Comparison of ENCODE assay signal across 16 mouse cellular contexts in the genomic region with DNA sequence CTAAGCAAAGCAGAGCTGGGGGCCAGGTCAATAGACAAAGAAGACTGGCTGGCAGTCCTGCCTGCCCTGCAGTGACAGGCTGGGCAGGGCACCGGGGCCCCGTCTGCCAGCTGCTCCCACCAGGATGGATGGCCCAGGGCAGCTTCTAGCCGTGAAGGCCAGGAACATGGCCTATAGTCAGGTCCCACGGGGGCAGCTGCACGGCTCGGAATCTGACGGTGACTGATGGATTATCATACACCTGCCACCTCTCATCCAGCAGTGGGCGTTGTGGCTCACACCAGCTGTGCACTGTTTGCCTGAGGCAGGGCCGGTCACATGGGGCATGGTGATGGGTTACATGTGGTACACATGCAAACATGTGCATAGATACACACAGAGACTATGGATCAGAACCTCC.
A peak's percentile ranks its signal among the peaks of the same experiment; 100 is the strongest.
DNase-seq lines count a peak whose midpoint lies in the region; ATAC-seq and TF ChIP-seq lines count a peak whose summit lies in the region.
"Had no signal": no experiment of that assay in that cellular context is flagged by ENCODE, and none has a peak within 500 bp of the region (broad histone marks: within the 10 kb centered on the region; RNA-seq: fewer than 3 reads in every experiment).

No protein-coding gene starts in this region.

- 0 out of 2 replicates have a peak, but pooled peaks have one; percentile 2 for TF ChIP-seq CTCF in kidney, adult 2 months (conservative IDR thresholded peaks at IDR 0.05; ENCODE audit: insufficient read depth, insufficient read length, low read depth, low read length)
- TF ChIP-seq CTCF in midbrain, postnatal 0 days (IDR thresholded peaks at IDR 0.05) = no peak
- no peak for TF ChIP-seq CTCF in layer of hippocampus, adult 2 months (conservative IDR thresholded peaks at IDR 0.05)

- H3K9ac ChIP-seq in kidney, embryonic 14.5 days (ENCODE audit: low read depth, low read length) = no peak overlapping the region
- H3K9ac ChIP-seq in midbrain, embryonic 12.5 days (replicated peaks) = no peak overlapping the region
- H3K9ac ChIP-seq in midbrain, postnatal 0 days (replicated peaks; ENCODE audit: low read length, poor library complexity, severe bottlenecking) = no peak overlapping the region
- H3K9ac ChIP-seq in hindbrain, embryonic 15.5 days = no peak overlapping the region
- no peak overlapping the region for H3K9ac ChIP-seq in midbrain, embryonic 14.5 days (replicated peaks; ENCODE audit: low read length)
- H3K9ac ChIP-seq: embryonic facial prominence, embryonic 12.5 days; limb, embryonic 12.5 days had no signal

- no peaks in the 10 kb centered on the region for H3K36me3 ChIP-seq in kidney, adult 2 months (ENCODE audit: control insufficient read depth, insufficient read depth, low read length)
- peaks cover 3% of the 10 kb centered on the region; the same call in 1 of the 2 replicates for H3K36me3 ChIP-seq in kidney, embryonic 14.5 days (ENCODE audit: control insufficient read depth, insufficient read depth, low read length)
- no peaks in the 10 kb centered on the region for H3K36me3 ChIP-seq in midbrain, embryonic 12.5 days
- no peaks in the 10 kb centered on the region for H3K36me3 ChIP-seq in midbrain, postnatal 0 days (ENCODE audit: insufficient read depth, low read length)
- no peaks in the 10 kb centered on the region for H3K36me3 ChIP-seq in hindbrain, embryonic 15.5 days
- H3K36me3 ChIP-seq in midbrain, embryonic 14.5 days (ENCODE audit: control insufficient read depth, insufficient read depth, low read length) = no peaks in the 10 kb centered on the region
- H3K36me3 ChIP-seq: embryonic facial prominence, embryonic 12.5 days; limb, embryonic 12.5 days had no signal

- no peak overlapping the region for H3K4me3 ChIP-seq in kidney, adult 2 months (ENCODE audit: insufficient read depth, low read depth, low read length)
- no peak overlapping the region for H3K4me3 ChIP-seq in kidney, embryonic 14.5 days (ENCODE audit: low read length)
- no peak overlapping the region for H3K4me3 ChIP-seq in midbrain, embryonic 12.5 days
- no peak overlapping the region for H3K4me3 ChIP-seq in midbrain, postnatal 0 days (ENCODE audit: low read depth, low read length)
- no peak overlapping the region for H3K4me3 ChIP-seq in hindbrain, embryonic 15.5 days
- H3K4me3 ChIP-seq in midbrain, embryonic 14.5 days (replicated peaks; ENCODE audit: low read depth, low read length) = no peak overlapping the region
- H3K4me3 ChIP-seq in layer of hippocampus, adult 2 months = no peak overlapping the region
- H3K4me3 ChIP-seq: embryonic facial prominence, embryonic 12.5 days; gastrocnemius, adult 2 months; limb, embryonic 12.5 days had no signal

- H3K4me1 ChIP-seq in kidney, adult 2 months (ENCODE audit: control insufficient read depth, insufficient read depth, low read length) = no peaks in the 10 kb centered on the region
- H3K4me1 ChIP-seq in kidney, embryonic 14.5 days (ENCODE audit: control insufficient read depth, insufficient read depth, low read length) = peaks cover 38% of the 10 kb centered on the region
- peaks cover 57% of the 10 kb centered on the region for H3K4me1 ChIP-seq in midbrain, embryonic 12.5 days
- H3K4me1 ChIP-seq in midbrain, postnatal 0 days (ENCODE audit: insufficient read depth, low read length) = peaks cover 16% of the 10 kb centered on the region
- peaks cover 52% of the 10 kb centered on the region for H3K4me1 ChIP-seq in hindbrain, embryonic 15.5 days (replicated peaks)
- H3K4me1 ChIP-seq in midbrain, embryonic 14.5 days (ENCODE audit: control insufficient read depth, insufficient read depth, low read length) = peaks cover 45% of the 10 kb centered on the region

- DNase-seq in kidney, adult 2 months = no peak
- DNase-seq in midbrain, postnatal 0 days (ENCODE audit: low spot score) = no peak
- DNase-seq in midbrain, embryonic 14.5 days = peak; percentile 51
- no peak for DNase-seq in layer of hippocampus, adult 2 months (ENCODE audit: low spot score in 2 of 2)
- DNase-seq in right cerebral cortex, postnatal 10 days (ENCODE audit: low spot score in 2 of 2) = no peak
- DNase-seq: adrenal gland, postnatal 10 days; B cell, adult 2 months; gastrocnemius, adult 2 months; heart, postnatal 4 days; kidney, postnatal 10 days had no signal

- H3K27ac ChIP-seq in kidney, adult 2 months (ENCODE audit: insufficient read depth, low read depth, low read length) = no peak overlapping the region
- H3K27ac ChIP-seq in kidney, embryonic 14.5 days (ENCODE audit: low read depth, low read length) = no peak overlapping the region
- no peak overlapping the region for H3K27ac ChIP-seq in midbrain, embryonic 12.5 days (replicated peaks)
- H3K27ac ChIP-seq in midbrain, postnatal 0 days (ENCODE audit: low read depth, low read length) = no peak overlapping the region
- no peak overlapping the region for H3K27ac ChIP-seq in hindbrain, embryonic 15.5 days (replicated peaks)
- no peak overlapping the region; the same call in 1 of the 2 replicates for H3K27ac ChIP-seq in midbrain, embryonic 14.5 days (replicated peaks; ENCODE audit: low read depth, low read length)
- H3K27ac ChIP-seq in layer of hippocampus, adult 2 months = no peak overlapping the region
- H3K27ac ChIP-seq: embryonic facial prominence, embryonic 12.5 days; gastrocnemius, adult 2 months; limb, embryonic 12.5 days had no signal

- no peak overlapping the region for H3K4me2 ChIP-seq in kidney, embryonic 14.5 days (replicated peaks; ENCODE audit: low read depth, low read length)
- H3K4me2 ChIP-seq in midbrain, embryonic 12.5 days (replicated peaks) = no peak overlapping the region
- H3K4me2 ChIP-seq in midbrain, postnatal 0 days (ENCODE audit: low read depth, low read length, poor library complexity, severe bottlenecking) = no peak overlapping the region
- no peak overlapping the region for H3K4me2 ChIP-seq in hindbrain, embryonic 15.5 days
- H3K4me2 ChIP-seq in midbrain, embryonic 14.5 days (ENCODE audit: low read length) = no peak overlapping the region
- H3K4me2 ChIP-seq: embryonic facial prominence, embryonic 12.5 days; limb, embryonic 12.5 days had no signal

- WGBS in kidney, adult 2 months = 67% methylated on average over 9 of the region's 9 CpGs
- WGBS in kidney, embryonic 14.5 days = 41% methylated on average over 9 of the region's 9 CpGs
- 50% methylated on average over 9 of the region's 9 CpGs for WGBS in midbrain, embryonic 12.5 days
- WGBS in midbrain, postnatal 0 days = 41% methylated on average over 9 of the region's 9 CpGs
- 28% methylated on average over 9 of the region's 9 CpGs for WGBS in hindbrain, embryonic 15.5 days
- WGBS in midbrain, embryonic 14.5 days = 41% methylated on average over 9 of the region's 9 CpGs

- no peaks in the 10 kb centered on the region for H3K27me3 ChIP-seq in kidney, adult 2 months (replicated peaks; ENCODE audit: control insufficient read depth, insufficient read depth, low read length)
- H3K27me3 ChIP-seq in kidney, embryonic 14.5 days (ENCODE audit: control insufficient read depth, insufficient read depth, low read length) = no peaks in the 10 kb centered on the region
- no peaks in the 10 kb centered on the region for H3K27me3 ChIP-seq in midbrain, embryonic 12.5 days
- no peaks in the 10 kb centered on the region for H3K27me3 ChIP-seq in midbrain, postnatal 0 days (ENCODE audit: insufficient read depth, low read length)
- no peaks in the 10 kb centered on the region for H3K27me3 ChIP-seq in hindbrain, embryonic 15.5 days
- no peaks in the 10 kb centered on the region for H3K27me3 ChIP-seq in midbrain, embryonic 14.5 days (ENCODE audit: control insufficient read depth, insufficient read depth, low read length)
- H3K27me3 ChIP-seq: embryonic facial prominence, embryonic 12.5 days; limb, embryonic 12.5 days had no signal

- ATAC-seq in kidney, embryonic 14.5 days (ENCODE audit: low FRiP score, low TSS enrichment) = no peak
- ATAC-seq in midbrain, embryonic 12.5 days (ENCODE audit: low FRiP score, low read depth) = peak; percentile 62
- ATAC-seq in midbrain, postnatal 0 days (ENCODE audit: low FRiP score) = no peak
- peak; percentile 13; the same call in 1 of the 2 replicates for ATAC-seq in hindbrain, embryonic 15.5 days (ENCODE audit: low FRiP score, low read depth)
- 0 out of 2 replicates have a peak, but pooled peaks have one; percentile 35 for ATAC-seq in midbrain, embryonic 14.5 days (ENCODE audit: low FRiP score, low TSS enrichment)
- ATAC-seq: forebrain, embryonic 14.5 days had no signal

- no peaks in the 10 kb centered on the region for H3K9me3 ChIP-seq in kidney, embryonic 14.5 days (ENCODE audit: control insufficient read depth, low read length)
- H3K9me3 ChIP-seq in midbrain, embryonic 12.5 days = no peaks in the 10 kb centered on the region
- H3K9me3 ChIP-seq in midbrain, postnatal 0 days (ENCODE audit: low read length) = no peaks in the 10 kb centered on the region
- no peaks in the 10 kb centered on the region for H3K9me3 ChIP-seq in hindbrain, embryonic 15.5 days
- no peaks in the 10 kb centered on the region for H3K9me3 ChIP-seq in midbrain, embryonic 14.5 days (ENCODE audit: control insufficient read depth, low read length)
- H3K9me3 ChIP-seq: embryonic facial prominence, embryonic 12.5 days; limb, embryonic 12.5 days had no signal

- TF ChIP-seq POLR2A in kidney, adult 2 months (IDR thresholded peaks at IDR 0.05; ENCODE audit: low read depth, low read length) = no peak

Comparison
In these comparisons a context has a peak if more than half of its experiments do, and no peak if none do; other contexts are left out.
1. ATAC-seq: peak in midbrain, embryonic 12.5 days (single experiment), hindbrain, embryonic 15.5 days (single experiment) and midbrain, embryonic 14.5 days (single experiment); none in kidney, embryonic 14.5 days (single experiment) and midbrain, postnatal 0 days (single experiment).